Mouse (Mus musculus) activated CD4-positive, CD25-positive, alpha-beta regulatory T cell (primary cell): Measurements from ENCODE around the gene Gnptab. TPM values are rescaled to one million over a fixed set of nuclear protein-coding genes. Genes with fewer than 3 reads are reported as not detected.

Experiments
- polyA plus RNA-seq, 2 experiments: library from polyadenylated mRNA; unstranded; fragments of 100-300 nt; shearing (Covaris generic); gene quantifications; one replicate each; pipeline ENCODE4 v1.2.1; 2017

Gnptab gene
- 10 to 100 TPM; 10.9 to 16.3 TPM for polyA plus RNA-seq

GRCm38 (mm10) chr10:88379013-88379885 lies at the start of gene Gnptab, which contains the start of gene Dram1:
TSS of gene Gnptab (plus strand) at chr10:88379132.
TSS of gene Dram1 (minus strand) at chr10:88379080.

GRCm38 (mm10) chr10:88459502-88459992 lies 80.6 kb downstream of the Gnptab start, which contains the start of gene Sycp3:
TSS of gene Sycp3 (plus strand) at chr10:88459569.

Other genes with a start within 250 kb of the Gnptab start
- gene Parpbp, start 232.2 kb upstream of the Gnptab start, polyA plus RNA-seq: 1 to 10 TPM; 1.3 to 1.9 TPM
- gene Nup37, start 232.1 kb upstream of the Gnptab start, polyA plus RNA-seq: 10 to 100 TPM; 30.4 to 32.3 TPM
- 100 to 1,000 TPM in 1 of 2 experiments, 10 to 100 TPM in 1; 99.7 to 120 TPM for gene Washc3, start 178.0 kb upstream of the Gnptab start, polyA plus RNA-seq
- gene Dram1, start 52 bp upstream of the Gnptab start, polyA plus RNA-seq: 1 to 10 TPM in 1 of 2 experiments, under 1 TPM in 1; 0.43 to 1.1 TPM
- not detected for gene Sycp3, start 80.4 kb downstream of the Gnptab start, polyA plus RNA-seq
- 10 to 100 TPM in 1 of 2 experiments, 1 to 10 TPM in 1; 4.7 to 13.8 TPM for gene Chpt1, start 124.9 kb downstream of the Gnptab start, polyA plus RNA-seq
- gene Mybpc1, start 226.0 kb downstream of the Gnptab start, polyA plus RNA-seq: under 1 TPM in 1 of 2 experiments, not detected in 1; 0.29 TPM